Mouse (Mus musculus) hindbrain, embryonic 16.5 days (tissue): ENCODE results near the gene Gm10718. TPM values are rescaled to one million over a fixed set of nuclear protein-coding genes. Genes with fewer than 3 reads are reported as not detected.
"Not testable (repeated sequence)": the region's sequence is repeated elsewhere in the genome, so short reads cannot be mapped to it uniquely, and the experiment has no call there.

Experiments used
- ATAC-seq: fragments of 200-750 bp; cut with Nextera tagmentation; 2 replicates; pipeline ENCODE4 v1.8.0; 2017; ENCODE audit warnings: moderate TSS enrichment, moderate library complexity
- H3K27ac ChIP-seq: fragments of 300-500 bp; sonication (generic); 2 replicates; pipeline ENCODE4 v1.5.1; 2014; ENCODE audit warnings: low read depth, mild to moderate bottlenecking, control low read depth, low read length, moderate library complexity
- H3K27me3 ChIP-seq: fragments of 300-500 bp; sonication (generic); replicated peaks from 2 replicates; pipeline ENCODE4 v1.6.1; 2014; ENCODE audit warnings: low read length; ENCODE audit not compliant: control insufficient read depth, insufficient read depth
- H3K36me3 ChIP-seq: fragments of 300-500 bp; sonication (generic); 2 replicates; pipeline ENCODE4 v1.6.1; 2014; ENCODE audit warnings: mild to moderate bottlenecking, low read length, moderate library complexity, mixed read lengths; ENCODE audit not compliant: control insufficient read depth, insufficient read depth
- H3K4me1 ChIP-seq: fragments of 300-500 bp; sonication (generic); 2 replicates; pipeline ENCODE4 v1.6.1; 2014; ENCODE audit warnings: low read depth, low read length; ENCODE audit not compliant: control insufficient read depth, insufficient read depth
- H3K4me2 ChIP-seq: fragments of 300-500 bp; sonication (generic); 2 replicates; pipeline ENCODE4 v1.6.1; 2014; ENCODE audit warnings: mild to moderate bottlenecking, low read length, control low read depth, moderate library complexity
- H3K4me3 ChIP-seq: fragments of 300-500 bp; sonication (generic); 2 replicates; pipeline ENCODE4 v1.5.1; 2014; ENCODE audit warnings: mild to moderate bottlenecking, low read length, control low read depth, moderate library complexity
- H3K9ac ChIP-seq: fragments of 300-500 bp; sonication (generic); 2 replicates; pipeline ENCODE4 v1.6.1; 2014; ENCODE audit warnings: low read depth, mild to moderate bottlenecking, control low read depth, low read length, moderate library complexity
- H3K9me3 ChIP-seq: fragments of 300-500 bp; sonication (generic); 2 replicates; pipeline ENCODE4 v1.6.1; 2014; ENCODE audit warnings: mild to moderate bottlenecking, low read length, moderate library complexity; ENCODE audit not compliant: control insufficient read depth
- WGBS: fragments of 180-500 bp; shearing (Covaris S2); extraction: QIAGEN DNeasy Blood & Tissue Kit; methylation state at CpG from one replicate; pipeline ENCODE4 v1.1.7; 2014; 5-methylcytosine and 5-hydroxymethylcytosine counted together
- polyA plus RNA-seq: library from polyadenylated mRNA; unstranded; fragments of >200 nt; fragmentation: Nextera tagmentation; extraction: Ambion mirVana; gene quantifications from 2 replicates; pipeline ENCODE4 v1.2.1, GENCODE M21; 2015

Gm10718 gene
- polyA plus RNA-seq, 1 experiment from 2014 or later: 0.56 TPM

GRCm38 (mm10) chr9:3023985-3024648, 770 bp downstream of the Gm10718 start:
- ATAC-seq, H3K27ac ChIP-seq, H3K36me3 ChIP-seq, H3K9ac ChIP-seq, H3K4me2 ChIP-seq, H3K4me1 ChIP-seq, H3K4me3 ChIP-seq, H3K27me3 ChIP-seq, H3K9me3 ChIP-seq: not testable (repeated sequence)
- 74% methylated on average over 15 of the region's 16 CpGs for WGBS

DNA sequence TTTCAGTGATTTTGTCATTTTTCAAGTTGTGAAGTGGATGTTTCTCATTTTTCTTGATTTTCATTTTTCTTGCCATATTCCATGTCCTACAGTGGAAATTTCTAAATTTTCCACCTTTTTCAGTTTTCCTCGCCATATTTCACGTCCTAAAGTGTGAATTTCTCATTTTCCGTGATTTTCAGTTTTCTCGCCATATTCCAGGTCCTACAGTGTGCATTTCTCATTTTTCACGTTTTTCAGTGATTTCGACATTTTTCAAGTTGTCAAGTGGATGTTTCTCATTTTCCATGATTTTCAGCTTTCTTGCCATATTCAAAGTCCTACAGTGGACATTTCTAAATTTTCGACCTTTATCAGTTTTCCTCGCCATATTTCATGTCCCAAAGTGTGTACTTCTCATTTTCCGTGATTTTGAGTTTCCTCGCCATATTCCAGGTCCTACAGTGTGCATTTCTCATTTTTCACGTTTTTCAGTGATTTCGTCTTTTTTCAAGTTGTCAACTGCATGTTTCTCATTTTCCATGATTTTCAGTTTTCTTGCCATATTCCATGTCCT, 1.6 kb downstream of the Gm10718 start, which contains the start of gene Gm10717:
Gene Gm10717, plus strand, starts transcription at position 506 of the 556 bp plus-strand sequence.
- ATAC-seq, H3K27me3 ChIP-seq, H3K36me3 ChIP-seq, H3K27ac ChIP-seq, H3K4me1 ChIP-seq, H3K9ac ChIP-seq, H3K4me2 ChIP-seq, H3K4me3 ChIP-seq, H3K9me3 ChIP-seq: not testable (repeated sequence)
- 76% methylated on average over 12 of the region's 12 CpGs for WGBS

- not testable (repeated sequence) for H3K4me2 ChIP-seq, H3K9ac ChIP-seq, ATAC-seq, H3K36me3 ChIP-seq, H3K27me3 ChIP-seq, H3K4me1 ChIP-seq, H3K9me3 ChIP-seq, H3K4me3 ChIP-seq, H3K27ac ChIP-seq
- 65% methylated on average over 4 of the region's 6 CpGs for WGBS
These were observed 2.3 kb downstream of the Gm10718 start for GRCm38 (mm10) chr9:3025653-3026052.

- H3K27ac ChIP-seq, ATAC-seq, H3K9me3 ChIP-seq, H3K4me2 ChIP-seq, H3K4me1 ChIP-seq, H3K9ac ChIP-seq, H3K27me3 ChIP-seq, H3K4me3 ChIP-seq, H3K36me3 ChIP-seq: not testable (repeated sequence)
- 73% methylated on average over 5 of the region's 5 CpGs for WGBS
These were observed 2.8 kb downstream of the Gm10718 start for GRCm38 (mm10) chr9:3026136-3026535.

DNA sequence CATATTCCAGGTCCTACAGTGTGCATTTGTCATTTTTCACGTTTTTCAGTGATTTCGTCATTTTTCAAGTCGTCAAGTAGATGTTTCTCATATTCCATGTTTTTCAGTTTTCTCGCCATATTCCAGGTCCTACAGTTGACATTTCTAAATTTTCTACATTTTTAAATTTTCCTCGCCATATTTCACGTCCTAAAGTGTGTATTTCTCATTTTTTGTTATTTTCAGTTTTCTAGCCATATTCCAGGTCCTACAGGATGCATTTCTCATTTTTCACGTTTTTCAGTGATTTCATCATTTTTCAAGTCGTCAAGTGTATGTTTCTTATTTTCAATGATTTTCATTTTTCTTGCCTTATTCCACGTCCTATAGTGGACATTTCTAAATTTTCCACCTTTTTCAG, 3.4 kb downstream of the Gm10718 start:
- not testable (repeated sequence) for ATAC-seq, H3K9me3 ChIP-seq, H3K4me3 ChIP-seq, H3K27ac ChIP-seq, H3K4me1 ChIP-seq, H3K4me2 ChIP-seq, H3K9ac ChIP-seq, H3K36me3 ChIP-seq, H3K27me3 ChIP-seq
- WGBS: 72% methylated on average over 9 of the region's 9 CpGs

GRCm38 (mm10) chr9:3027200-3027599, 3.9 kb downstream of the Gm10718 start:
- WGBS: 74% methylated on average over 9 of the region's 9 CpGs
- not testable (repeated sequence) for H3K9ac ChIP-seq, H3K4me3 ChIP-seq, H3K36me3 ChIP-seq, H3K4me1 ChIP-seq, H3K27ac ChIP-seq, H3K4me2 ChIP-seq, H3K27me3 ChIP-seq, H3K9me3 ChIP-seq
- 0 out of 2 replicates have a peak, but pooled peaks have one; percentile 9 for ATAC-seq

- H3K9ac ChIP-seq, H3K9me3 ChIP-seq, H3K27me3 ChIP-seq, H3K27ac ChIP-seq, ATAC-seq, H3K4me3 ChIP-seq, H3K4me2 ChIP-seq, H3K4me1 ChIP-seq, H3K36me3 ChIP-seq: not testable (repeated sequence)
- WGBS: 70% methylated on average over 12 of the region's 16 CpGs
These were observed 6.1 kb downstream of the Gm10718 start for GRCm38 (mm10) chr9:3029276-3030000.

- not testable (repeated sequence) for H3K36me3 ChIP-seq, H3K4me3 ChIP-seq, H3K27ac ChIP-seq, H3K27me3 ChIP-seq, H3K9ac ChIP-seq, H3K4me2 ChIP-seq, H3K9me3 ChIP-seq, H3K4me1 ChIP-seq
- peak; percentile 56; the same call in 1 of the 2 replicates for ATAC-seq
- 64% methylated on average over 2 of the region's 10 CpGs for WGBS
These were observed 7.5 kb downstream of the Gm10718 start for GRCm38 (mm10) chr9:3030677-3031318.

DNA sequence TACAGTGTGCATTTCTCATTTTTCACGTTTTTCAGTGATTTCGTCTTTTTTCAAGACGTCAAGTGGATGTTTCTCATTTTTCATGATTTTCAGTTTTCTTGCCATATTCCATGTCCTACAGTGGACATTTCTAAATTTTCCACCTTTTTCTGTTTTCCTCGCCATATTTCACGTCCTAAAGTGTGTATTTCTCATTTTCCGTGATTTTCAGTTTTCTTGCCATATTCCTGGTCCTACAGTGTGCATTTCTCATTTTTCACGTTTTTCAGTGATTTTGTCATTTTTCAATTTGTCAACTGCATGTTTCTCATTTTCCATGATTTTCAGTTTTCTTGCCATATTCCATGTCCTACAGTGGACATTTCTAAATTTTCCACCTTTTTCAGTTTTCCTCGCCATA, 11.0 kb downstream of the Gm10718 start, which contains the start of gene Gm17535:
Gene Gm17535, plus strand, starts transcription at position 301 of the 400 bp plus-strand sequence.
- not testable (repeated sequence) for H3K9ac ChIP-seq, H3K4me1 ChIP-seq, H3K4me2 ChIP-seq, ATAC-seq, H3K27me3 ChIP-seq, H3K36me3 ChIP-seq, H3K9me3 ChIP-seq, H3K27ac ChIP-seq, H3K4me3 ChIP-seq
- WGBS: no CpG with 5 or more reads among the region's 8 CpGs
